Comparison of ENCODE assay signal across 13 mouse cellular contexts in genomic region chr7:3684698-3685097, GRCm38 (mm10). TPM values are rescaled to one million over a fixed set of nuclear protein-coding genes. Genes with fewer than 3 reads are reported as not detected.
DNase-seq lines count a peak whose midpoint lies in the region; ATAC-seq and TF ChIP-seq lines count a peak whose summit lies in the region.
"Had no signal": no experiment of that assay in that cellular context is flagged by ENCODE, and none has a peak within 500 bp of the region (broad histone marks: within the 10 kb centered on the region; RNA-seq: fewer than 3 reads in every experiment).

No protein-coding gene starts in this region.

- peak overlapping the region; percentile 77 for H3K27ac ChIP-seq in forebrain, embryonic 12.5 days
- peak overlapping the region; percentile 31 for H3K27ac ChIP-seq in forebrain, embryonic 16.5 days (ENCODE audit: low read length)
- peak overlapping the region; percentile 37; the same call in 1 of the 2 replicates for H3K27ac ChIP-seq in hindbrain, postnatal 0 days
- peak overlapping the region; percentile 76 for H3K27ac ChIP-seq in neural tube, embryonic 13.5 days (replicated peaks)
- no peak overlapping the region for H3K27ac ChIP-seq in heart, embryonic 11.5 days (ENCODE audit: low read depth, low read length)
- H3K27ac ChIP-seq: heart, embryonic 13.5 days; limb, embryonic 13.5 days; liver, embryonic 15.5 days had no signal

- no peak for DNase-seq in hindbrain, postnatal 0 days (ENCODE audit: low spot score)
- no peak for DNase-seq in gastrocnemius, adult 8-10 months (ENCODE audit: low spot score in 2 of 2)
- DNase-seq in yolk sac, embryonic 10.5 days (ENCODE audit: low spot score): no peak
- DNase-seq: adrenal gland, postnatal 10 days; gastrocnemius, postnatal 14 days; lung, postnatal 14 days had no signal

- H3K36me3 ChIP-seq in forebrain, embryonic 12.5 days (replicated peaks): 0 out of 2 replicates have a peak, but pooled peaks cover 17% of the 10 kb centered on the region
- peaks cover 10% of the 10 kb centered on the region; the same call in 1 of the 2 replicates for H3K36me3 ChIP-seq in forebrain, embryonic 16.5 days (ENCODE audit: control insufficient read depth, insufficient read depth)
- peaks cover 23% of the 10 kb centered on the region; the same call in 1 of the 2 replicates for H3K36me3 ChIP-seq in hindbrain, postnatal 0 days (ENCODE audit: insufficient read depth, low read length)
- peaks cover 48% of the 10 kb centered on the region for H3K36me3 ChIP-seq in neural tube, embryonic 13.5 days
- peaks cover 14% of the 10 kb centered on the region for H3K36me3 ChIP-seq in heart, embryonic 11.5 days (ENCODE audit: control insufficient read depth, insufficient read depth, low read length)

- no peak overlapping the region for H3K4me2 ChIP-seq in forebrain, embryonic 12.5 days
- no peak overlapping the region for H3K4me2 ChIP-seq in forebrain, embryonic 16.5 days (ENCODE audit: low read length)
- H3K4me2 ChIP-seq in hindbrain, postnatal 0 days (ENCODE audit: low read depth, low read length): no peak overlapping the region
- no peak overlapping the region for H3K4me2 ChIP-seq in neural tube, embryonic 13.5 days
- no peak overlapping the region for H3K4me2 ChIP-seq in heart, embryonic 11.5 days
- H3K4me2 ChIP-seq: heart, embryonic 13.5 days; limb, embryonic 13.5 days; liver, embryonic 15.5 days had no signal

- H3K9ac ChIP-seq in forebrain, embryonic 12.5 days: no peak overlapping the region
- no peak overlapping the region for H3K9ac ChIP-seq in forebrain, embryonic 16.5 days (replicated peaks; ENCODE audit: low read depth, low read length)
- H3K9ac ChIP-seq in hindbrain, postnatal 0 days (replicated peaks; ENCODE audit: low read length): no peak overlapping the region
- peak overlapping the region; percentile 43; the same call in 1 of the 2 replicates for H3K9ac ChIP-seq in neural tube, embryonic 13.5 days
- H3K9ac ChIP-seq in heart, embryonic 11.5 days (ENCODE audit: low read depth, low read length): no peak overlapping the region
- H3K9ac ChIP-seq: heart, embryonic 13.5 days; limb, embryonic 13.5 days; liver, embryonic 15.5 days had no signal

- no peak for TF ChIP-seq CTCF in hindbrain, postnatal 0 days (IDR thresholded peaks at IDR 0.05; ENCODE audit: low read depth)

- peak; percentile 10; the same call in 1 of the 2 replicates for ATAC-seq in forebrain, embryonic 12.5 days (ENCODE audit: low FRiP score)
- 0 out of 2 replicates have a peak, but pooled peaks have one; percentile 3 for ATAC-seq in forebrain, embryonic 16.5 days
- peak; percentile 31; the same call in 1 of the 2 replicates for ATAC-seq in hindbrain, postnatal 0 days
- peak; percentile 34; the same call in 1 of the 2 replicates for ATAC-seq in neural tube, embryonic 13.5 days (ENCODE audit: low read depth)
- no peak for ATAC-seq in heart, embryonic 11.5 days (replicated peaks; ENCODE audit: insufficient number of reproducible peaks, low FRiP score, low TSS enrichment)

- peaks cover 18% of the 10 kb centered on the region for H3K4me1 ChIP-seq in forebrain, embryonic 12.5 days
- 0 out of 2 replicates have a peak, but pooled peaks cover 5% of the 10 kb centered on the region for H3K4me1 ChIP-seq in forebrain, embryonic 16.5 days (replicated peaks; ENCODE audit: control insufficient read depth, insufficient read depth, low read length)
- H3K4me1 ChIP-seq in hindbrain, postnatal 0 days (ENCODE audit: insufficient read depth, low read length): 0 out of 2 replicates have a peak, but pooled peaks cover 3% of the 10 kb centered on the region
- peaks cover 24% of the 10 kb centered on the region for H3K4me1 ChIP-seq in neural tube, embryonic 13.5 days (replicated peaks)
- H3K4me1 ChIP-seq in heart, embryonic 11.5 days (ENCODE audit: control insufficient read depth, insufficient read depth, low read length): no peaks in the 10 kb centered on the region
- H3K4me1 ChIP-seq: heart, embryonic 13.5 days; limb, embryonic 13.5 days; liver, embryonic 15.5 days had no signal

- H3K9me3 ChIP-seq in forebrain, embryonic 12.5 days: no peaks in the 10 kb centered on the region
- H3K9me3 ChIP-seq in forebrain, embryonic 16.5 days (ENCODE audit: control insufficient read depth, low read length): no peaks in the 10 kb centered on the region
- H3K9me3 ChIP-seq in hindbrain, postnatal 0 days (ENCODE audit: low read length): no peaks in the 10 kb centered on the region
- no peaks in the 10 kb centered on the region for H3K9me3 ChIP-seq in neural tube, embryonic 13.5 days
- no peaks in the 10 kb centered on the region for H3K9me3 ChIP-seq in heart, embryonic 11.5 days (replicated peaks; ENCODE audit: control insufficient read depth, low read length)
- H3K9me3 ChIP-seq: heart, embryonic 13.5 days; limb, embryonic 13.5 days; liver, embryonic 15.5 days had no signal

- WGBS in forebrain, embryonic 12.5 days: 81% methylated on average over 8 of the region's 8 CpGs
- WGBS in forebrain, embryonic 16.5 days: 74% methylated on average over 8 of the region's 8 CpGs
- WGBS in hindbrain, postnatal 0 days: 61% methylated on average over 8 of the region's 8 CpGs
- WGBS in neural tube, embryonic 13.5 days: 67% methylated on average over 8 of the region's 8 CpGs
- WGBS in heart, embryonic 11.5 days (ENCODE audit: insufficient replicate concordance): 82% methylated on average over 8 of the region's 8 CpGs

- H3K27me3 ChIP-seq in forebrain, embryonic 12.5 days: no peaks in the 10 kb centered on the region
- H3K27me3 ChIP-seq in forebrain, embryonic 16.5 days (replicated peaks; ENCODE audit: control insufficient read depth, insufficient read depth, low read length): no peaks in the 10 kb centered on the region
- no peaks in the 10 kb centered on the region for H3K27me3 ChIP-seq in hindbrain, postnatal 0 days (ENCODE audit: insufficient read depth, low read length)
- H3K27me3 ChIP-seq in neural tube, embryonic 13.5 days: no peaks in the 10 kb centered on the region
- H3K27me3 ChIP-seq in heart, embryonic 11.5 days (ENCODE audit: control insufficient read depth, insufficient read depth, low read length): no peaks in the 10 kb centered on the region
- H3K27me3 ChIP-seq: heart, embryonic 13.5 days; limb, embryonic 13.5 days; liver, embryonic 15.5 days had no signal

- H3K4me3 ChIP-seq in forebrain, embryonic 12.5 days (replicated peaks): no peak overlapping the region
- H3K4me3 ChIP-seq in forebrain, embryonic 16.5 days (replicated peaks; ENCODE audit: low read length): no peak overlapping the region
- H3K4me3 ChIP-seq in hindbrain, postnatal 0 days (ENCODE audit: low read length): no peak overlapping the region
- no peak overlapping the region for H3K4me3 ChIP-seq in neural tube, embryonic 13.5 days
- H3K4me3 ChIP-seq in heart, embryonic 11.5 days (ENCODE audit: low read depth, low read length): no peak overlapping the region
- H3K4me3 ChIP-seq: heart, embryonic 13.5 days; limb, embryonic 13.5 days; liver, embryonic 15.5 days had no signal

RNA-seq across cellular contexts. Expression of gene Tmc4, which starts 7.3 kb away (rescaled TPM):
- 2.9 and 3.1 TPM in 2 replicates for polyA plus RNA-seq in forebrain, embryonic 12.5 days (2016; fragmentation: Nextera tagmentation; extraction: Ambion mirVana)
- polyA plus RNA-seq in forebrain, embryonic 16.5 days (2015; fragmentation: Nextera tagmentation; extraction: Ambion mirVana): 2.5 and 3.3 TPM in 2 replicates
- total RNA-seq in hindbrain, postnatal 0 days (2014; rRNA removed): 3.5 and 4.2 TPM in 2 replicates
- polyA plus RNA-seq in hindbrain, postnatal 0 days (2015; fragmentation: Nextera tagmentation; extraction: Ambion mirVana): 3.5 and 4.4 TPM in 2 replicates
- polyA plus RNA-seq in neural tube, embryonic 13.5 days (2015; fragmentation: Nextera tagmentation; extraction: Ambion mirVana): 3.6 and 4.4 TPM in 2 replicates
- 5.7 and 6.2 TPM in 2 replicates for polyA plus RNA-seq in heart, embryonic 11.5 days (2014; fragmentation: Nextera tagmentation; extraction: Ambion mirVana)
- total RNA-seq in gastrocnemius, adult 8-10 months (2022): under 1 TPM in 3 of 4 experiments, not detected in 1; 0.27 to 0.97 (median 0.40) TPM

RNA-seq across cellular contexts. Expression of gene Tsen34, which starts 8.0 kb away (rescaled TPM):
- polyA plus RNA-seq in forebrain, embryonic 12.5 days (2016; fragmentation: Nextera tagmentation; extraction: Ambion mirVana): 204 and 215 TPM in 2 replicates
- 240 and 241 TPM in 2 replicates for polyA plus RNA-seq in forebrain, embryonic 16.5 days (2015; fragmentation: Nextera tagmentation; extraction: Ambion mirVana)
- total RNA-seq in hindbrain, postnatal 0 days (2014; rRNA removed): 408 and 417 TPM in 2 replicates
- polyA plus RNA-seq in hindbrain, postnatal 0 days (2015; fragmentation: Nextera tagmentation; extraction: Ambion mirVana): 254 and 255 TPM in 2 replicates
- 223 and 227 TPM in 2 replicates for polyA plus RNA-seq in neural tube, embryonic 13.5 days (2015; fragmentation: Nextera tagmentation; extraction: Ambion mirVana)
- 173 and 197 TPM in 2 replicates for polyA plus RNA-seq in heart, embryonic 11.5 days (2014; fragmentation: Nextera tagmentation; extraction: Ambion mirVana)
- 10 to 100 TPM; 25.3 to 34.0 (median 29.0) TPM for total RNA-seq in gastrocnemius, adult 8-10 months (2022)

RNA-seq across cellular contexts. Expression of gene Mboat7, which starts 8.6 kb away (rescaled TPM):
- 39.5 and 40.8 TPM in 2 replicates for polyA plus RNA-seq in forebrain, embryonic 12.5 days (2016; fragmentation: Nextera tagmentation; extraction: Ambion mirVana)
- polyA plus RNA-seq in forebrain, embryonic 16.5 days (2015; fragmentation: Nextera tagmentation; extraction: Ambion mirVana): 60.6 and 86.3 TPM in 2 replicates
- 212 and 229 TPM in 2 replicates for total RNA-seq in hindbrain, postnatal 0 days (2014; rRNA removed)
- polyA plus RNA-seq in hindbrain, postnatal 0 days (2015; fragmentation: Nextera tagmentation; extraction: Ambion mirVana): 117 and 119 TPM in 2 replicates
- 58.7 and 64.6 TPM in 2 replicates for polyA plus RNA-seq in neural tube, embryonic 13.5 days (2015; fragmentation: Nextera tagmentation; extraction: Ambion mirVana)
- 23.9 and 30.2 TPM in 2 replicates for polyA plus RNA-seq in heart, embryonic 11.5 days (2014; fragmentation: Nextera tagmentation; extraction: Ambion mirVana)
- total RNA-seq in gastrocnemius, adult 8-10 months (2022): 10 to 100 TPM in 1 of 4 experiments, 1 to 10 TPM in 3; 6.7 to 10.3 (median 8.2) TPM

RNA-seq across cellular contexts. Expression of gene Leng1, which starts 19.1 kb away (rescaled TPM):
- 20.4 and 21.7 TPM in 2 replicates for polyA plus RNA-seq in forebrain, embryonic 12.5 days (2016; fragmentation: Nextera tagmentation; extraction: Ambion mirVana)
- 15.5 and 16.5 TPM in 2 replicates for polyA plus RNA-seq in forebrain, embryonic 16.5 days (2015; fragmentation: Nextera tagmentation; extraction: Ambion mirVana)
- 2.2 and 3.6 TPM in 2 replicates for total RNA-seq in hindbrain, postnatal 0 days (2014; rRNA removed)
- 10.9 and 13.2 TPM in 2 replicates for polyA plus RNA-seq in hindbrain, postnatal 0 days (2015; fragmentation: Nextera tagmentation; extraction: Ambion mirVana)
- polyA plus RNA-seq in neural tube, embryonic 13.5 days (2015; fragmentation: Nextera tagmentation; extraction: Ambion mirVana): 18.0 and 18.7 TPM in 2 replicates
- 16.3 and 16.6 TPM in 2 replicates for polyA plus RNA-seq in heart, embryonic 11.5 days (2014; fragmentation: Nextera tagmentation; extraction: Ambion mirVana)
- 1 to 10 TPM; 2.8 to 4.8 (median 3.7) TPM for total RNA-seq in gastrocnemius, adult 8-10 months (2022)

RNA-seq across cellular contexts. Expression of gene Rps9, which starts 19.1 kb away (rescaled TPM):
- 1,127 and 1,163 TPM in 2 replicates for polyA plus RNA-seq in forebrain, embryonic 12.5 days (2016; fragmentation: Nextera tagmentation; extraction: Ambion mirVana)
- 852 and 923 TPM in 2 replicates for polyA plus RNA-seq in forebrain, embryonic 16.5 days (2015; fragmentation: Nextera tagmentation; extraction: Ambion mirVana)
- total RNA-seq in hindbrain, postnatal 0 days (2014; rRNA removed): 545 and 569 TPM in 2 replicates
- polyA plus RNA-seq in hindbrain, postnatal 0 days (2015; fragmentation: Nextera tagmentation; extraction: Ambion mirVana): 743 and 752 TPM in 2 replicates
- polyA plus RNA-seq in neural tube, embryonic 13.5 days (2015; fragmentation: Nextera tagmentation; extraction: Ambion mirVana): 986 and 989 TPM in 2 replicates
- polyA plus RNA-seq in heart, embryonic 11.5 days (2014; fragmentation: Nextera tagmentation; extraction: Ambion mirVana): 925 and 966 TPM in 2 replicates
- 100 to 1,000 TPM; 403 to 496 (median 426) TPM for total RNA-seq in gastrocnemius, adult 8-10 months (2022)
